Mouse (Mus musculus): Measurements from ENCODE around the gene Traip.

- TF ChIP-seq EP300 (optimal IDR thresholded peaks at IDR 0.05), result no peak
- TF ChIP-seq CTCF (IDR thresholded peaks at IDR 0.05; ENCODE audit: low read depth), result no peak
Measured at GRCm38 (mm10) chr9:107955613-107956289, 5.8 kb downstream of the Traip start.

All from stomach, postnatal 0 days (tissue).